Mouse (Mus musculus) adrenal gland, postnatal 4 days (tissue): ENCODE measurements around the gene Itga8. TPM values are rescaled to one million over a fixed set of nuclear protein-coding genes. Genes with fewer than 3 reads are reported as not detected.

Experiments used
- DNase-seq, 2 experiments: peaks; one replicate each; pipeline ENCODE4 v3.0.0; 2021 to 2022; ENCODE audit warnings: low spot score in 2 of 2, mixed read lengths in 2 of 2
- long read RNA-seq, 2 experiments: library from polyadenylated mRNA; stranded (forward); transcript quantifications; one replicate each; pipeline ENCODE4 v2.0.0; 2021
- total RNA-seq, 2 experiments: library from RNA; stranded (reverse); gene quantifications; 2 replicates each; pipeline ENCODE4 v1.2.3; 2021

Gene Itga8
- total RNA-seq, result 10 to 100 TPM; 38.2 to 40.7 TPM
- long read RNA-seq, experiment 1, full-length matches to known transcripts, result 3 of 5 reads
- long read RNA-seq, experiment 1, partial matches to known transcripts, result 1 of 5 reads
- long read RNA-seq, experiment 1, other reads (novel, unspliced or antisense), result 1 of 5 reads
- long read RNA-seq, experiment 2, full-length matches to known transcripts, result 8 of 21 reads
- long read RNA-seq, experiment 2, partial matches to known transcripts, result 5 of 21 reads
- long read RNA-seq, experiment 2, other reads (novel, unspliced or antisense), result 8 of 21 reads

GRCm38 (mm10) chr2:12301431-12302170 is at the start of gene Itga8:
Itga8 (minus strand) TSS chr2:12301922.
- peak; percentile 69 to 71 for DNase-seq

- DNase-seq, result no peak
Measured at GRCm38 (mm10) chr2:12348914-12349313, 47.2 kb upstream of the Itga8 start.

GRCm38 (mm10) chr2:12331962-12332361 is 30.2 kb upstream of the Itga8 start:
- DNase-seq, result no peak

- no peak for DNase-seq
Measured at GRCm38 (mm10) chr2:12329620-12330019, 27.9 kb upstream of the Itga8 start.

GRCm38 (mm10) chr2:12329068-12329407 is 27.3 kb upstream of the Itga8 start:
- DNase-seq, result no peak

- DNase-seq, result no peak
Measured at GRCm38 (mm10) chr2:12328355-12329067, 26.8 kb upstream of the Itga8 start.

- no peak for DNase-seq
Measured at GRCm38 (mm10) chr2:12327691-12328354, 26.1 kb upstream of the Itga8 start.

DNA sequence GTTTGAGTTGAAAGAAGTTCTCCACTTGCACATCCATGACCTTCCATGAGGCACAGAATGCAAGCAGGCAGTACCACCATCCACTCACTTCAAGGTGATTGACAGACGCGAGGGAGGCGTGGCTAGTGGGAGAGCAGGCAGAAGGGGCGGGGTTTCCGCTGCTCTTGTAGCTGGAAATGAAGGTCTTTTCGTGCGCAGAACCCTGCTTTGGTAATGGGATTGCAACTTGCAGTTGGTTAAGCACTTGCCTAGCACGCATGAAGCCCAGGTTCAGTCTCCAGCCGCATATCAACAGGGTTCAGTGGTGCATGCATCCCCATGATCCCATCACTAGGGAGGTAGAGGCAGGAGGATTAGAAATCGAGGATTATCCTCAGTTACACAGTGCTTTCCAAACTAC is 25.5 kb upstream of the Itga8 start:
- DNase-seq, result no peak

GRCm38 (mm10) chr2:12325868-12326267 is 24.1 kb upstream of the Itga8 start:
- DNase-seq, result no peak

DNA sequence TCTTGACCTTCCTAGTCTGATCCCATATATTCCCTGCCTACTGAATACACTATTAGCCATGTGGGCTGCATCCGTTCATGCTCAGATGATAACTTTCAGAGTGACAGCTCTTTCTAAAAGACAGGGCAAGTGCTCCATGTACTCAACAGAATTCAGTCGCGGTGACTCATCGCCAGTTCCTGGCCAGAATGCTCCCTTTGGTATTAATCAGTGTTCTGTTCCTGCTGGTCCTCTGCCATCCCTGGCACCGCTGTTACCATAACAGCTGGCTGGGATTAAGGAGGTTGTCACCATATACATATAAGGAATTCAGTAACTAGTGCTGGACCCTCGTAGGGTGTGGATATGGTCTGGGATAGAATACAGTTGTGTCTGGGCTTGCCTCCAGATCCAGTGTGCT is 23.7 kb upstream of the Itga8 start:
- DNase-seq, result no peak

DNA sequence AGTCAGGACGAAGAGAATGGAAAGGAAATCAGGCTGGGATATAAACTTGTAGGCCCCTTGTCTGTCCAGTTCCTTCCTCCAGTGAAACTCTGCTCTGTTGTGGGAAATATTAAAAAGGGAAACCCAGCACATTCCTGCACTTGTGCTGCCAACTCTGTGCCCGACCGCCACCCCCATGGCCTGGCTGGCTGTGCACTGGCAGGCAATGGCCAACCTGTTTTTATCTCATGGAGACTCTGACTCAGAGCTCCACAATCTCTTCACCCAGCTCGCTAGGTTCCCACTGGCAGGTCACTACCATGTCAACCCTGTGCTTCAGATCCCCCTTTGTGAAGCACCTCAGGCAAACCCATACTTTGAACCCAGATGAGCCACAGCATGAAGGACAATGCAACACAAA is 19.2 kb upstream of the Itga8 start:
- no peak for DNase-seq

GRCm38 (mm10) chr2:12318715-12319114 is 17.0 kb upstream of the Itga8 start:
- DNase-seq, result no peak

GRCm38 (mm10) chr2:12318036-12318435 is 16.3 kb upstream of the Itga8 start:
- no peak for DNase-seq

DNA sequence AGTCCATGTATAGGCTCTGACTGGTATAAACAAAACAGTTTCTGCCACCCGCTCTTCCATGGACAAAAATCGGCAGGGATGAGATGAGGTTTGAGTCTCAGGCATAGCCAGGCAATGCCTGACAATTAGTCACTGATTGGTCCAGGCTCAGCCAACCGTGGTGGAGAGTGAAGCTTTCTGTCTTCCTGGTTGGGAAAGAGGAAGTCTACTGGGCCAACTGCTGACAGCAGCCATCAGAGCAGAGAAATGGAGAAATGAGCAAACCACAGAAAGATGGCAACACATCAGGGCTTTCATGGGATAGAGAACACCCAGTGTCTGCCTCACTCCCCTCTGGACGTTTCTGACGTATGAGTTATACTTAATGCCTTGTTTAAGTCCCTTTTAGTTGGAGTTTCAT is 15.6 kb upstream of the Itga8 start:
- no peak for DNase-seq

DNA sequence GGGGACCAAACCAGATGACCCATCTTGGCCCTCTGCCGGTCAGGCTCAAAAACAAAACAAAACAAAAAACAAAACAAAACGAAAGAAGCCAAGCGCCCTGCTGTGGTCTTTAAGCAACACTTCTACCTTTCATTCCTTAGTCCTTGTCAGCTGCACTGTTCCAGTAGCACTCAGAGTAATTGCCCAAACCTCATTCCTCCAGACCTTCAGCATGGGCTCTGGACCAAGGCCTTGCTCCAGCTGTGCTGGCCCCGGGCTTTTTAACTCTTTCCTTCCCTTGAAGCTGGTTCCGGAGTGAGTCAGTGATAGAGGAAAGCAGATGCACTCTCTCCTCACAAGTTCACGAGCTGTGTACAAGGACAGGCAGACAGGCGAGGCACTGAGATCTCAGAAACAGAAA is 14.6 kb upstream of the Itga8 start:
- peak in 1 of 2 experiments; percentile 10 for DNase-seq

DNA sequence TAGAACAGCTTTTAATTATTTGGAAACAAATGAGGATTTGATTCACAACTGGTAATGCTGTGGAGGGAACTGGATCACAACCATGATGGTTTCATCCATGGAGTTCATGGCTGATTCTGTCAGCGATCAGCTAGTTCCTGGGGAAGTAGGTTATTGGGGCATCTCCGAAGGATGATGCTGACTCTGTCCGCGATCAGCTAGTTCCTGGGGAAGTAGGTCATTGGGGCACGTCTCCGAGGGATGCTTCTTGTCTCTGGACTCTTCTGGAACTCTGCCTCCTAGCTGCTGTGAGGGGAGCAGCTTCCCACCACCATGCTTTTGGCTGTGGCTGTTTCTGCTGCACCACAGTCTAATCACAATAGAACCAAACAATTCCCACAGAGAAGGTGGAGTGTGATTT is 12.3 kb upstream of the Itga8 start:
- no peak for DNase-seq

GRCm38 (mm10) chr2:12308466-12308865 is 6.7 kb upstream of the Itga8 start:
- DNase-seq, result no peak

DNA sequence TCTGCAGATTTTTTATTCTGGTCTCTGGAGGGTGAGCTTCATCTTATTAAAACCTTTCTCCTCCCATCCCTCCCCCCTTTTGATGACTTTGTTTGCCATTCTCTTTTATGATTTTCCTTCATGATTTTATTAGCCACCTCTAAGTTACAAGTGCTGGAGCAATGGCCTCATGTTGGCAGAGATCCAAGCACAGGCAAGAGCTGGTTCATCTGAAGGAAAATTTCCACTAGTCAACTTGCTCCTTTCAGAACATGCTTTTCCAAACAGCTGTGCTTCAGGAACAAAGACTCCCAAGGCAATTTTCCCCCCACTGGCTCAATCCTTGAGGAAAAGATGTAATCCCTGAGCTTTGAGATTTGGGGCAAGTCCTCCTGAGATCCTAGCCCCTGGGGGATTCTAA is 5.6 kb upstream of the Itga8 start:
- no peak for DNase-seq

GRCm38 (mm10) chr2:12305064-12305650 is 3.4 kb upstream of the Itga8 start:
- no peak for DNase-seq

DNA sequence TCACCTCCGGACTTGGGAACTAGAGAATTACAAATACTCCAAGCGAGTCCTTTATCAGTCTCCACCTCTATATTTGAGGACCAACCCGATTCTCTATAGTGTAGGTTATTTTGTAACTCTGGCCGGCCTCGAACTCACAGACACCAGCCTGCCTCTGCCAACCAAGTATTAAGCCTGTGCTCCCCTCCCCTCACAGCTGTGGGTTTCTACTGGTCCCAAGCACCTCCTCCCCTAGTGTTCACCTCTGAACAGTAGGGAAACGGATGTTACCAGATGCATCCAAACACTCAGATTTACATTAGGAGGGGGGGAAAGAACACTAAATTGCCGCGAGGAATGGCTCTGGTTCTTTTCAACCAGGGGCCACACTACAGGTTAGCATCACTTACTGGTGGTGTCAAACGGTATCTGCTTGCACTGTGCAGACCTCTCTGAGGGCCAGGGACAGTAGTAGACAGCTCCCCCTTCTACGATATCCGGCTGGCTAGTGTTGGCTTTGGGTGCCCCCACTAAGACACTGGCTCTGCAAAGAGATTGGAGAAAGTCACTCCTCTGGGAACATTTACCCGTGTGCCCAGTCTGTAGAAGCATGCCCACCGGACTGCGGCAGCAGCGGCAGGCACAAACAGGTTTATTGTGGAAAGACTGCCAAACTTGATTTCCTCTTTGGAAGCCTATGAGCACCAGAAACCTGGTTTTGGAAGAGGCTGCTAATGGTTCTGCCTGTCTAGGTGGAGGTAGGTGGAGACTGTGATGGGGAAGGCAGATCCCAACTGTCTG is 1.1 kb downstream of the Itga8 start:
- DNase-seq, result no peak

GRCm38 (mm10) chr2:12297287-12297686 is 4.4 kb downstream of the Itga8 start:
- DNase-seq, result no peak
